Mouse (Mus musculus): ENCODE measurements around the gene Lrrk1.
"Not testable (repeated sequence)": the region's sequence is repeated elsewhere in the genome, so short reads cannot be mapped to it uniquely, and the experiment has no call there.

Gene Lrrk1

DNA sequence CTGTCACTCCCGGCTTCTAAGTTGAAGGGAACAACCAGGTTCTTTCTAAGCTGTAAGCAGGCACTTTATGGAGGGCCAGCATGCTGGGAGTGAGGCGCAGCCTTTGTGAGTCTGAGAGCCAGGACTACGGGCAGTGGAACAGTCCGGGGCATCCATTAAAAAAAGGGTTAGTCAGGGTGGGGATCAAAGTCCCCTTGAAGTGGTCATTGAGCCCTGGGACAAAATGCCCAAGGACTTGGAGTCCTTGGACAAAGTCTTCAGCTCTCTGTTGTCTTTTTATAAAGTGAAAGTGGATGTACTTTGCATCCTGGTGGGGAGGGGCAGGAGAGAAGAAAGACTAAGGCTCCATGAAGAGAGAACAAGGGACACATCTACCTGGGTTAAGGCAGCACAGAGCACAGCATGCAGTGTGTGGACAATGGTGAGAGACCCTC is 168.3 kb downstream of the Lrrk1 start:
- no peak for DNase-seq

DNA sequence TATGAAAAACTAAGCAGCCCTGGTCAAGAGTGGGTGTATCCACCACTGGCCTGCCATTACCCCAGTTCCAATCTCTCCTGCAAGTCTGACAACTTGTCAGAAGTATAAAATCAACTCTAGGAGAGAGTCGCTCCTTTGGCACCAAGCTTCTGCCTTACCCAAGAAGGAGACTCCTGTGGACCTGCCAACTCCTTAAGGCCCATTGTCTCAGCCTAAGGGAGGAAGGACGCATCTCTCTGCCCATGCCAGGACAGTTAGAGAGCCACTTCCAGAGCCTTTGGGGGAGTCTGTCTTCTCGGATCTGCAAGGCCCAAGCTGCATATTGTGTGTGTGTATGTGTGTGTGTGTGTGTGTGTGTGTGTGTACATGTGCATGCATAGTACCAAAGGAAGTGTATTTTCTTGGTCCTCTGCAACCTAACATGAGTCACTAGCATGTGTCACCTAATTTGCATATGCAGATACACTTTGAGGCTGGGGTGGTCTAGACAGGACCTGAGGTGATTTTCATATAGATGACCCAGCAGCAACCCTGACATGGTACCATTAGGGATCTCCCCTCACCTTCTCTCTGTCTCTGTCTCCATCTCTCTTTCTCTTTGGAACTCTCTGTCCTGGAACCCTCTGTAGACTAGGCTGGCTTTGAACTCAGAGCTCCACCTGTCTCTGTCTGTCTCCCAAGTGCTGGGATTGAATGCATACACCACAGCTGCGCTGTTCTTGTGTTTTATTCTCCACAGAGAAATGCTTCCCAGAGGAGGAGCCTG is 168.9 kb downstream of the Lrrk1 start:
- DNase-seq: no peak

DNA sequence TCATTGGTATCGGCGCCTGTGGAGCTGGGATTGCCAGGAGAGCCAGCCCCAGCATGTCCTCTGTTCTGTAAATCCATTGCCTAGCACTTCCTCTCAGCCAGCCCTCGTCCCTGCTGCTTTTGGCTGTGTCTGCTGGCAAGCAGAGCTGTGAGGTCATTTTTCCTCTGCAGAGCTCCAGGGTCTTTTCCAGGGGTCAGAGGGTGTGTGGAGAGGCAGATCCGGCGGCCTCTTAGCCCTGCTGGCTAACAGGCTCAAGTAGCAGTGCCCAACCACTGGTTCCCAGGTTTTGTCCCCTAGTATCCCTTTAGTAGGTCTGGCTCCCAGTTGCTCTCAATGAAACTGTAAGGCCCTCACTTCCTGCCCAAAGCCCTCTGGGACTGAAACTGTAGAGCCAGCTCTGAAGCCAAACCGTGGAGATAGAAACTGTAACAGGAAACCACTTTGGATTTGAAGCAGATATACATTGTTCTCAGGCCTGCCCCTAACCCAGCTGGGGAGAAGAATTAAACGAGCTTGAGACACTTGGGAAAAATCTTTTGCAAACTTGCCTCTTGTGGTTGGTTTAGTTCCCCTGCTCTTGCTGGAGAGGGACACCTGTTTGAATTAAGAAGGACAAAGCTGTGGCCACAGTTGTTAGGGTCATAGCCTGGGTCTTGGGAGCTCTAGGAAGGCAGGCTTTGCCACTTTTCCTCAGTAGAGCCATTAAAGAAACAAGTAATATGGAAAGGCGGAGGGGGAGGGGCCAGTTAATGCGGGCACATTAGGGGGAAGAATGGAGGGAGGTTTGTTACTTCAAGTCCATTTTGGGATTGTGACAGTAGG is 169.7 kb downstream of the Lrrk1 start:
- DNase-seq: no peak

DNA sequence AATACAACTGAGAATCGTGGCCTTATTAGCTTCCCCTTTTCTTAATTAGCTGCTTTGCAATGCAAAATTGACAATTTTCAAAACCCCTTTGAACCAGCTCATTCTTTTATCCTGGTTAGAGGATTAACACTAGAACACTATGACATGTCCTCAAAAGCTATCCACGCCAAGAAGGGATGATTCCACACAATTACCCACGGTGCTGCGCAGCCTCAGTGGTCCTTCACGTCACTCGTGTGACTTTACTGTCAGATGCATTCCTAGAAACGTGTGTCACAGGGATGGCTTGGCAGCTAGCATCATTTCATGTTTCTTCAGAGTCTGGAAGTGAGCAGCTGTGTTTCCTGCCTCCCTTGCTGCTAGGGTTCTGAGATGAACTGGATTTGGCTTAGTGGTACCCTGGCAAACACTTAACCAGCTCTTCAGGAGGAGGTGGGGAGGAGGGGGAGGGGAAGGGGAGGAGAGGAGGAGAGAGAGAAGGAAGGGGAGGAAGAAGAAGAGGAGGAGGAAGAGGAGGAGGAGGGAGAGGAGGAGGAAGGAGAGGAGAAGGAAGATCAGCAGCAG is 170.5 kb downstream of the Lrrk1 start:
- no peak for DNase-seq

DNA sequence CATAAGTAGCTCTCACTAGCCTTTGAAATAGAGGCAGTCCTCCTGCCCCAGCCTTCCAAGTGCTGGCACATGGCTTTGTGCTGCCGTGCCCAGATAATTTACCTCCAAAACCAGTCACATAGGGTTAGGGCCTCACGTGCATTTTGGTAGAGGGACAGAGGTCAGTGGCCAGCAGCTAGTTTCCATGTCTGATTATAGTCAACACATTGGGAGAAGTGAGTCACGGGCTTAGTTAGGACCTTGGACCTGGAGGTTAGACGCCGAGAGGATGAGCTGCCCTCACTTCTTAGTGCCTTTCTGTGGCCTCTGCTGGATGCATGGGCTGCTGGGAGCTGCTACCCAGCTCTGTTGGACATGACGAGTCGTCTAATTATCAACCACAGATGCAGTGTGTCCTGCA is 171.1 kb downstream of the Lrrk1 start:
- no peak for DNase-seq

DNA sequence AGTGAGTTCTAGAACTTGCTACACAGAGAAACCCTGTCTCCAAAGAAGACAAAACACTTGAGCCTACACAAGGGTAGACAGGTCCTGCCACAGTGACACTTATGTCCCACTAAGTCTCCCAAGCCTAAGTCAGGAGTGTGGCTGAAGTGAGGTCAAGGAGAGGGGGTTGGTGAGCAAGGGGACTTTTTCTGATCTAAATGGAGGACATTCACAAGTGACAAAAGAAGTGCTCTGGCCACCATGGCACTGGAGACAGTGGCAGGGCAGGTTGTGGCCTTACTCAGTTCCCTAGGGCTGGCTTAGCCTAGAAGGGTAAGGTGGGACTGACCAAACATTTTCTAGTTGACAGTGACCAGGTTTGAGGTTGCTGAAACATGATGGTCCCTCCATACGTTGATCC is 172.2 kb downstream of the Lrrk1 start:
- DNase-seq: no peak

DNA sequence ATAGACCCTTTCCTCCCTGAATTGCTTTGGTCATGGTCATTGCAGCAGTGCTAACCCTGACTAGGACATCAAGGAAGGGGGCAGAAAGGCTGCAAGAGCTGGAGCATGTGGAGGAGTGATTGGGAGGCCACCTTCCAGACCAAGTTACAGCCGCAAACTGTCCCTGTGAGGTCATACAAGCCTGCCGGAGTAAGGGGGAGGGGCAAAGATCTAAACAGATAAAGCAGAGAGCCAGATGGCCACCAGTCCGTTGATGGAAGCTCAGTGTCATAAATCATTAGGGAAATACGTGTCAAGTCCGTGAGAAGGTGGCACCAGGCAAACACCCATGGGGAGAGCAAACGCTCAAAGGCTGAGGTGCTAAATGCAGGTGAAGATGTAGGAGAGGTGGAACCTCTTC is 173.7 kb downstream of the Lrrk1 start:
- no peak for DNase-seq

DNA sequence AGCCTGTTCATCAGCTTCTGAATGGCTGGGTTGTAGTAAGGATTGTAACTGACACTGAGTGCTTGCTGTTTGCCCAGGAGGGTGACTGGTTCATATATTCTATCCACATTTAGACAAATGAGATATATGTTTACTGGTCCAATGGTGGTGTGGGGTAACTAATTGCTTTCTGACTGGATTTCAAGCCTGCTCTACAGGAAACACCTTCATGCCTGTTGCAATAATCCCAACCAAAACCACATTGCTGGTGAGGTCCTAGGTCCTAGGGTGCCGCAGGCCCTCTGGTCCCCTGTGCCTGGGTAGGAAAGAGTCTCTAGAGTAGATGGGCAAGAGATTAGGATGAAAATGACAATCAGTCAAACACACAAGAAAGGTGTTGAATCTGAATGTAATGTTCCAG is 175.3 kb downstream of the Lrrk1 start:
- no peak for DNase-seq

DNA sequence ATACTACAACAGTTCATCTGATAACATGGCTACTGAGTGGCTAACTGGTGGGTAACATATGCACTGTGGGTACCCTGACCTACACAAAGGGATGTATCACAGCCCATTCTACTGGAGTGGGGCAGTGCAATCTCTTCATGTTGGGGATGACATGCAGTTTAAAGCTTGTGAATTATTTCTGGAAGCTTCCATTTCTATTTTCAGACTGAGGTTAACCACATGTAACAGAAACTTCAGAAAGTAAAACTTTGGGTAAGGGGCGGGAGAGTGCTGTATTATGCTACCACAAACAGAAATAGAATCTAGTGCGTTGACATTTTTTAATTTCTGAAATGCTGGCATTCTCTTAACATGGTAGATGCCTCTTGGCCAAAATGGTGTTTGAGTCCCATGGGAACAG is 178.2 kb downstream of the Lrrk1 start:
- DNase-seq: no peak

DNA sequence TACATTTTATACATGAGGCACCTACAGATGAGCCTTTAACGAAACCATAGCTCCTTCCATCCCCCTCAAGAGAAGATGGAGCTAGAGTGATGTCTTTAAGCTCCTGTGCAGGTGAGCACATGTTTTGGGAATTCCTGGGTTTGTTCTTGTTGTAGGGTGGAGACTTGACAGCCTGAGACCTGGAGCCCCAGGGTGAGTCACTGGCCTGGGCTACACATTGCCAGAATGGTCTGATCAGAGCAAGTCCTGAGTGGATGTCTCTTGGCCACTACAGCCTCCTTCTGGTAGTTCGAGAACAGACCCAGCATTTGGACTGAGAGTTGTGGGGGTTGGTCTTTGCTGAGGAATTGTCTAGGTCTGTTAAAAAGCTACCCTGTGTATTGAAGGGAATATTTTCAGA is 186.5 kb downstream of the Lrrk1 start:
- no peak for DNase-seq

DNA sequence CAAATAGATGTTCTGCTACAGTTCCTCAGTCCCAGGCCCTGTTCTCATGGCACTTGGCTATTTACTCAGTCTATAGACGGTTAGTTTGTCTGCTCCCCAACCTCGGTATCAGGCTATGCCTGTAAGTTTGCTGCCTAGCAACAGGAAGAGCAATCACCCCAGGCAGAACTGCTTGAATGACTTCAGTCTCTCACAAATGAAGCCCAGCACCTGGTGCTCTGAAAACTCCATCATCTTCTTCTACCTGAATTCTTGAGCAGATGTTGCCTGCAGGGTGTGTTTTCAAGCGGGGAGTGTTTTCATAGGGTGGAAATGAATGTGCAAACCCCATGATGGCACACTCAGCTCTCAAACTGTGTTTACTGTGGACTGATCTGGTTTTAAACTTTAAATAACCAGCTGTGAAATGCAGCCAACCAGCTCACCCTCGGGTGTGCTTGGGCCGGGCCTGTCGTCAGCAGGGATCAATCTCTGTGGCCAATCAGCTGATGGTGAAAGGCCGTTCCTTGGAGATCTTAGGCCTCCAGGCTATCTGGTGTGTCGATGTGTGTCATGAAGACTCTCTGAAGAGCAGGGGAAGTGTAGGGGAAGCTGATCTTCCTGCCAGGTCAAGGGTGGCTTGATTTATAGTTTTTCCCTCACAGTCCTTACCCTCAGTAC is 187.2 kb downstream of the Lrrk1 start:
- DNase-seq: no peak

DNA sequence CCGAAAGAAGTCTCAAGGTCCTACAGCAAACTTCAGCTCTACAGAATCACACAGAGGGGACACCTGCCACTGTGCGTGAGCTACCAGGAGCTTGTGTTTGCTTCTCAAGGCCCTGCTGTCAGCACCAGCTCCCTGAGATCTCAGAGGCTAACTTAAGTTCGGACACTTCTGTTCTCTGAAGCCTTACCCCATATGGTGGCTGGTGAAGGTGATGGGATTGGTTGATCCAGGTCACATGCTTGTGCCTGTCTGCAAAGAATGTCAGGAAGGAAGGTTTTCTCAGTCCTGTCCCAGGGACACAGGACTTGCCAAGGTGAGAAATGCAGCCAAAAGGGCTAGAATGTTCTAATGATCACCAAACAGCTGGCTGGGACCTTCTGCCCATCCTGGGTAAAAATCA is 187.8 kb downstream of the Lrrk1 start:
- no peak for DNase-seq

DNA sequence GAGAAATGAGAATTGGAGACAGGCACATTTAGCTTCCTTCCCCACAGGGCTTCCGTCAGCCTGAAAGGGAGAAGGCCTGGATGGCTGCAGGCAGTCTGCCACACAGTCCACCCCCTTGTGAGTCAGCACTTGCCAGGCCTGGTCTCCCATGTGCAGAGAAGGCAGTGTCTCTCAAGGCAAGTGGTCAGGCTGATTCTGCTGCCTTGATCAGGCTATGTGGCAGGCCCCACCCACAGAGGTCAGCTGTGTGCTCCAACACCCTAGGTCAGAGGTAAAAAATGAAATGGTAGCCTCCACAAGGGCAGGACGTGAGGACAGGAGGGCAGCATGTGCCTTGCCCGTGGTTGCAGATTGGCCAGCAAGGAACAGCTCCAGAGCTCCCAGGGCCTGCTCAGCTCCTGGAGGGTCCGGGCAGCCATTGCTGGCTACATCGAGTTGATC is 188.7 kb downstream of the Lrrk1 start:
- peak; percentile 49 for DNase-seq

DNA sequence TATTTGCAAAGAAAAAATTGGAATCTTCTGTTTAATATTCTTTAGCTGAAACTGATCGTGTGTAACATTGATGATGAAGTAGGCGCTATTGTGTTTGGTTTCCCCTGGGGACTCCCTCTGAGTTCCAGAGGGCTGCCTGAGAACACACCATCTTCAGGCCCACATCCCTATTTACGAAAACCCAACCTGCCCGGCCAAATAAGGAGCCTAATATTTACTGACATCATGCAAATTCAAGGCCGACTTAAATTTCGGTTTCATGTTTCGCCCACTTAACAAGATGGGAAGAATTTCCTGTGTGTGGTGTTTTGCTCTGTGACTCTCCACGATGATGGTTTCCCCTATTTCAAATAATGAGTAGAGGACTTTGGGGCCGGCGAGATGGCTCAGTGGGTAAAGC is 189.7 kb downstream of the Lrrk1 start:
- DNase-seq: no peak

DNA sequence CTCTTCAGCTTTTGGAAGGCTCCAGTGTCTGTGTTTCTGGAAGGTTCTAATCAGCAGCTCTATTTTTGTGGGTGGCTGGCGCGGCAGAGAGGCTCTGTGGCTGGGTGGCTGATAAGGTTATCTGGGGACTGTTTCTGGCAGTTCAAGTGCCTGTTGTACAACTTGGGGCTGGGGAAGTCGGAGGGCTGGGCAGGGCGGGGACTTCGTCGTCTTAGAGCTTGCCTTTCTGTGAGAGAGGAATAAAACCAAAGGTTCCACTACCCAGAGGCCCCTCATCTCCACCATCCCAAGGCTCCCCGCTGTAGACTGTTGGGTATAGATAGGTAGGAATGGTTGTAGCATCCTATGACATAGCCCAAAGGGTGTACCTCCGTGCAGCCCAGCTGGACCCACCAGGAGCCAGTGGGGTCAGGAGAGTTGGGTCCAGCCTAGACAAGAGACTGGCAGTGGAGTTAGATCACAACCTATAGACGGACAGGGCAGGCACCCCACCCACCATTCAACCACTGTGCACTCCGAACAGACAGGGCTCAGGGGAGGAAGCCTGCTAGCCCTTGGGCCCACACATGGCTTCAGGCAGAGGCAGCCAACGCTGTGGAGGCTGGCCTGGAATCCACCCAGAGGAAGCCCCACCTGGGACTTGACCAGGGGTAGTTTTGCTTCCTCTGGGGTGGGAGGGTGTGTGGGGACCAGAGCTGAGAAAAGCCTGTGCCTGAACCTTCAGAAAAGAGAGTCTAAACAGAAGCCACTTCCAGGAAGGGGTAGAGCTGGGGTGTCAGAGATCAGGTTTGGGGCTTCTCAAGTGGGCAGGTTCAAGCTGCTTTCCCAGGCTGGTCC is 191.3 kb downstream of the Lrrk1 start:
- DNase-seq: no peak

DNA sequence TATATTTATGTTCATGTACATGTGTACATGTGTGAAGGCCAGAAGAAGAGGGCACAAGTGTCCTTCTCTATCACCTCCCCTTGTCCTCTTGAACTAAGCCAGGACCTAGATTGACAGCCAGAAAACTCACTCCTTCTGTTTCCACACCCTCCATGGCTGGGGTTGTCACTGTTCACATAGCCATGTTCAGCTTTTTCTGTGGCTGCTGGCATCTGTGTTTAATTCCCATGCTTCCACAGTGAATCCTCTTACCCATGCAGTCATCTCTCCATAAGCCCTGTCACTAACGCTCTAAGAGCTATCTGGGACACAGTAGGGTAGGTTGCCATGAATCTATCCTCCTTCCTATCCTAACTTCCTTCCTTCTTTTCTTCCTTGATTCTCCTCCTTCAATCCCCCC is 192.3 kb downstream of the Lrrk1 start:
- no peak for DNase-seq

DNA sequence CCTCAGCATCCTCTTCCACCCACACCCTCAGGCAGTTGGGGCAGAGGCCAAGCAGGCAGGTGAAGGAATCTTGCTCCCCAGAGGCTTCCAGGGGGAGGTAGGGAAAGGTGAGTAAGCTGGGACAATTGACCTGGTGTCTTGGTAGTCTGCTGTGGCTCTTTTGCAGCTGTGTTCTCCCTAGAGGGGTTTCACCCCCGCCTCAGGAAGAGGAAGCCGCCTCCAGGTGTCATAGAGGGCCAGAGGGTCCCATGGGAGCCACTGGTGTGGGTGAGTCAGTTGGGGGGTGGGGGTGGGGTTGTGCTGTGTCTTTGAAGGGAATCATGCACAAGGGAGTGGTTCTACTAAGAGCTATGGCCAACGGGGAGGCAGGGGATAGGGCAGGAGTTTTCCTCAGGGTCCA is 193.6 kb downstream of the Lrrk1 start:
- no peak for DNase-seq

DNA sequence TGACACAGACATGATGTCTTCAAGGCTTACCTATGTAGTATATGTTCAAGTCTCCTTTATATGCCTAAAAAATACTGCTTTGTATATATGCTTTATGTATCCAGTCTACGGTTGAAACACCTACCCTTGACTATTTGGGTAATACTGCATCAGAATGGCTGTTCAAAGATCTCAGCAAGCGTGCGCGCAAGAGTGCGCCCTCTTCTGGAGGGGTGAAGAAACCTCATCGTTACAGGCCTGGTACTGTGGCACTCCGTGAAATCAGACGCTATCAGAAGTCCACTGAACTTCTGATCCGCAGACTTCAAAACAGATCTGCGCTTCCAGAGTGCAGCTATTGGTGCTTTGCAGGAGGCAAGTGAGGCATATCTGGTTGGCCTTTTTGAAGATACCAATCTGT is 197.8 kb downstream of the Lrrk1 start:
- not testable (repeated sequence) for DNase-seq

DNA sequence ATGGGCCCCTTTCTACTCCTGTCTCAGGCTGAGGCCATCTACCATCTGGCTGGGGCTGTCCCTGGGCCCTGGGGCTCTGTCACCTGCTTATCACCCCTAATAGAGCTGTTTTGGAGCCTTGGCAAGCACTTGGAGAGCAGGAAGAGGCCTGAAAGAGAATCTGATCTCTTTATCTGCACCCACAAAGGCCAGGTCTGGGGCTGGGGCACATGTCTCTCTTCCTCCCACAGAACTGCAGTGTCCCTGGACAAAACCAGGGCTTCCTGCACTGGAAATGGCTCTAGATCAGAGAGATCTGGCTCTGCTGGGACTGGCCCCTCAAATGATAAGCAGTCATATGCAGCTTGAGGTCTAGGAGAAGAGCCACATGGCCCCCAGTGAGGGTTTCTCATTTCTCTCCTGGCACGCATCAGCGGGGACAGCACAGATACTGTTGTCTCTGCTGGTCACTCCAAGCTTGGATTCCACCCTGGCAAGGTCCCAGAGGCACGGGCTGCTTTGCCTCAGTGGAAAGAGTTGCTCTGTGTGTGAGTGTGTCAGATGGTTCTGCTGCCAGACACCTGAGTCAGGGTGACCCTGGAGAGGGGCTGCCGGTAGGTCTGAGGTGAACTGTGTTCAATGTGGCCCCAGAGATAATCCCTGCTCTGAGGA is 200.4 kb downstream of the Lrrk1 start:
- DNase-seq: no peak

DNA sequence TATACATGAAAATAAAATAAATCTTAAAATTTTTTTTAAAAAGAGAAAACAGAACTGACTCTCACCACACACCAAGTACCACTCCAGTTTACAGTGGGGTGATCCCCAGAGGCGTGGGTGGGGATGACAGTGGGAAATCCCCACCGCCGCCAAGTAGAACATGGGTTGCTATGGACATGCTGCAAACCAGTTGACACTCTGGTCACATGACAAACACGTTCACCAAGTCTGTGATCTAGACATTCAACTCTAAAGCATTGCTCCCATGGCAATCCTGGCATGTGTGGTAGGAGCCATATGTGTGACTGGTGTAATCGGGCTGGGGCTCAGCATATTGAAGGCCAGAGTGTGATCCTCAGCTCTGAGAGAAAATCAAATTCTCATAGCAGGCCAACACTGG is 202.8 kb downstream of the Lrrk1 start:
- DNase-seq: no peak

DNA sequence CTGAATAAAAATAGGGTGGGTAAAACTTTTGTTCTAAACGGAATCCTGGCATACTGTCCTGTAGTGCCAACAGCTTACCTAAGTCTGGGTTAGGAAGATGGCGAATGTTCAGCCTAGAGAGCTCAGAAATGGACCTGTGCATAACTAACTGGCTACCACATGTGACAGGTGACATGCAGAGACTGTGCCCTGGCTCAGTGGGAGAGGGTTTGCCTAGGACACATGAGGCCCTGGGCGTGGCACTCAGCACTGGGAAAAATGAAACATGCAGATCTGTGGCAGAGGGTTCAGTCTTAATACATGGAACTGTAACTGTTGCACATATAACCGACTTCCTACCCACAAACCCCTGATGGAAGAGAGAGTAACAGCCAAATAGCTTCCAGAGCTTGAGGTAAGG is 204.1 kb downstream of the Lrrk1 start:
- DNase-seq: no peak

DNA sequence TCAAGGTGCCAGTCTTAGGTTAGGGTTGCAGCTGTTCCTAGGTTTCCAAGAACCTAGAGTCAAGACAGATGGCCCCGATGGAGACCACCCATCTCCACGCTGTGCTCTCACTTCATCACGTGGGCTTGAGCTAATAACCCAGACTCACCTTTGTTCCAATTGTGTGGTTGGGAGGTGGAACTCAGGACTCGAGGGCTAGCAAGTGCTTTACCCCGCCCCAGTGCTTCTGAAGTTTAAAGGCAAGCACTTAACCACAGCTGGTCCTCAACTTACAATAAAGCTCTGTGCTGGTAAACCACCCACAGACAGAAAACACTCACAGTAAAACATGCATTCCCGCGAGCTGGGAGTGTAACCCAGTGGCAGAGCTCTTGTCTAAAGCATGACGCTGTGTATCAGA is 204.7 kb downstream of the Lrrk1 start:
- no peak for DNase-seq
